Mouse (Mus musculus): Measurements from ENCODE around the gene Fbxo6. TPM values are rescaled to one million over a fixed set of nuclear protein-coding genes. Genes with fewer than 3 reads are reported as not detected.

The Fbxo6 gene
- polyA plus RNA-seq, 1 experiment from 2014 or later = 13.9 TPM

DNA sequence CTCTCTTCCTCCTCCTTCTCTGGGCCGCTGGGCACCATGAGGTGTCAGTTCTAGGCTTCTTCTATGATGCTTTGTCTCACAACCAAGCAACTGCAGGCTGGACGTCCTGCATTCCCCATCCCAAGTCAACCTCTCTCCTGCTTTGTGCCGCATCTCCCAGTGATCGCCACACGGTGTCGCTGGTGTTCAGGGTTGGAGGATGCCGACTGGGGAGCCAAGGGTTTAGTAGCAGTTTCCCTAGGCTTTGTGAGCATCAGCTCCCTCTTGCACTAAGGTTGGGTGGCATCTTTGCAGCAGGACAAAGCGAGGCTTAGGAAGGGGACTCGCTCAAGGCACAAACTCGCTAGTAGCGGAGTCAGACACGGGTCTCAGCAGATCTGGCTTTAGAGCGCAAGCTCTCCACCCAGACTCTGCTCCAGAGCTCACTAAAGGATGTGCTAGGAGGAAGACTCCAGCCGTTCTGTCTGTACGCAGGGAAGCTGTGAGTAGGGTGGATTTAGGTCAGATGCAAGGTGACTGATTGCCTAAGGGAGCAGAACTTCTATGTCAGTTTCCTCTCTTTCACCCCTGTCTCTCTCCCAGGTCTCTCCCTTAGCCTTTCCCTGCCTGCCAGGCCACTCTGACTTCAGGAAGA is 37.1 kb downstream of the Fbxo6 start:
- Histone ChIP-seq H3K4me3 (ENCODE audit: low read depth, low read length) (no peak overlapping the region), H3K27ac (ENCODE audit: low read depth, low read length) (no peak overlapping the region), H3K9me3 (ENCODE audit: control insufficient read depth, low read length) (no peaks in the 10 kb centered on the region), H3K36me3 (ENCODE audit: control insufficient read depth, insufficient read depth, low read length) (no peaks in the 10 kb centered on the region), H3K4me2 (ENCODE audit: low read depth) (no peak overlapping the region), H3K4me1 (ENCODE audit: control insufficient read depth, insufficient read depth, low read length) (peaks cover 2% of the 10 kb centered on the region; the same call in 1 of the 2 replicates), H3K27me3 (ENCODE audit: control insufficient read depth, insufficient read depth, low read length) (no peaks in the 10 kb centered on the region), H3K9ac (ENCODE audit: low read length) (no peak overlapping the region)
- WGBS = 5% methylated on average over 15 of the region's 15 CpGs
- ATAC-seq (ENCODE audit: insufficient read depth, low FRiP score, low TSS enrichment) (peak; percentile 70), DNase-seq (ENCODE audit: low spot score) (peak; percentile 93)

GRCm38 (mm10) chr4:148112519-148112918 is 39.4 kb downstream of the Fbxo6 start:
- no peaks in the 10 kb centered on the region for H3K36me3 ChIP-seq (ENCODE audit: control insufficient read depth, insufficient read depth, low read length)
- 88% methylated on average over 12 of the region's 12 CpGs for WGBS
- H3K27me3 ChIP-seq (ENCODE audit: control insufficient read depth, insufficient read depth, low read length) = no peaks in the 10 kb centered on the region
- H3K27ac ChIP-seq (ENCODE audit: low read depth, low read length) = no peak overlapping the region
- no peak overlapping the region for H3K4me2 ChIP-seq (ENCODE audit: low read depth)
- DNase-seq (ENCODE audit: low spot score) (no peak), ATAC-seq (ENCODE audit: insufficient read depth, low FRiP score, low TSS enrichment) (no peak)
- H3K9ac ChIP-seq (ENCODE audit: low read length) = no peak overlapping the region
- peaks cover 12% of the 10 kb centered on the region for H3K4me1 ChIP-seq (ENCODE audit: control insufficient read depth, insufficient read depth, low read length)
- no peak overlapping the region for H3K4me3 ChIP-seq (ENCODE audit: low read depth, low read length)
- H3K9me3 ChIP-seq (ENCODE audit: control insufficient read depth, low read length) = no peaks in the 10 kb centered on the region

- DNase-seq (ENCODE audit: low spot score) (no peak), ATAC-seq (ENCODE audit: insufficient read depth, low FRiP score, low TSS enrichment) (no peak)
- Histone ChIP-seq H3K9ac (ENCODE audit: low read length) (no peak overlapping the region), H3K36me3 (ENCODE audit: control insufficient read depth, insufficient read depth, low read length) (no peaks in the 10 kb centered on the region), H3K4me2 (ENCODE audit: low read depth) (no peak overlapping the region), H3K4me3 (ENCODE audit: low read depth, low read length) (no peak overlapping the region), H3K4me1 (ENCODE audit: control insufficient read depth, insufficient read depth, low read length) (peaks cover 10% of the 10 kb centered on the region), H3K27ac (ENCODE audit: low read depth, low read length) (no peak overlapping the region), H3K9me3 (ENCODE audit: control insufficient read depth, low read length) (no peaks in the 10 kb centered on the region), H3K27me3 (ENCODE audit: control insufficient read depth, insufficient read depth, low read length) (no peaks in the 10 kb centered on the region)
- 94% methylated on average over 5 of the region's 5 CpGs for WGBS
Measured at GRCm38 (mm10) chr4:148109215-148109614, 42.7 kb downstream of the Fbxo6 start.

GRCm38 (mm10) chr4:148108565-148109100 is 43.3 kb downstream of the Fbxo6 start:
- Histone ChIP-seq H3K27me3 (ENCODE audit: control insufficient read depth, insufficient read depth, low read length) (no peaks in the 10 kb centered on the region), H3K36me3 (ENCODE audit: control insufficient read depth, insufficient read depth, low read length) (no peaks in the 10 kb centered on the region), H3K9me3 (ENCODE audit: control insufficient read depth, low read length) (no peaks in the 10 kb centered on the region), H3K4me1 (ENCODE audit: control insufficient read depth, insufficient read depth, low read length) (peaks cover 10% of the 10 kb centered on the region), H3K4me3 (ENCODE audit: low read depth, low read length) (no peak overlapping the region), H3K27ac (ENCODE audit: low read depth, low read length) (no peak overlapping the region), H3K4me2 (ENCODE audit: low read depth) (no peak overlapping the region), H3K9ac (ENCODE audit: low read length) (no peak overlapping the region)
- DNase-seq (ENCODE audit: low spot score) = no peak
- no peak for ATAC-seq (ENCODE audit: insufficient read depth, low FRiP score, low TSS enrichment)
- 57% methylated on average over 7 of the region's 7 CpGs for WGBS

DNA sequence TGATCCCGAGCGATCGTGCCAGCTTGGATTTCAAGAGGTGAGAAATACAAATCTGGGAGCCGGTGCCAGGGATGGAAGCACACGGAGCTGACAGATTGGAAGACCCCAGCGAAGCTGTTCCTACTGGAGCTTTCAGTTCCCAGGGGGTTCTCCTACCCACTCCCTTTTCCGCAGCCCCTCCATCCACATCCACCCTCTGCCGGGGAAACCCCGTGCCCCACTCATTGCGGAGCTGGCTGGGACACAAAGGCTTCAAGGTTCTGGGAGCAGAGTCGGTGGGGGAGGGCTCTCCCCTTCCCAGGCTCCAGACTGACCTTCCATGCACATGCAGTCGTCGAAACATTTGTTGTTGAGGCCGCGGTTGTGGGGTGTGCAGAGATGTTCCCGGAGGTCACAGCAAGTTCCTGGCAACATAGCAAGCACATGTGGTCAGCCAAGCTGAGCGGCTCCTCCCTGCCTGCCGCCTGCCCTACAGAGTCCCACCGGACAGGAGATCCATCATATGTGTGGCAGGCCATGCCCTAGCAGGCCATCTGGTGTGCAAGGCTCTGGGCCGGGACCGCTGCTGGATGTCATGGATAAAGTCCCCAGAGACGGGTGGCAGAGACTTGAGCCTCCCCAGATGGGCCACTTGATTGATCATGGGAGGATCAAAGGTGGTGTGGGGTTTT is 44.2 kb downstream of the Fbxo6 start:
- Histone ChIP-seq H3K27me3 (ENCODE audit: control insufficient read depth, insufficient read depth, low read length) (no peaks in the 10 kb centered on the region), H3K9me3 (ENCODE audit: control insufficient read depth, low read length) (no peaks in the 10 kb centered on the region), H3K4me2 (ENCODE audit: low read depth) (peak overlapping the region; percentile 18; the same call in 1 of the 2 replicates), H3K4me1 (ENCODE audit: control insufficient read depth, insufficient read depth, low read length) (peaks cover 10% of the 10 kb centered on the region), H3K9ac (ENCODE audit: low read length) (peak overlapping the region; percentile 27), H3K36me3 (ENCODE audit: control insufficient read depth, insufficient read depth, low read length) (no peaks in the 10 kb centered on the region), H3K4me3 (ENCODE audit: low read depth, low read length) (no peak overlapping the region), H3K27ac (ENCODE audit: low read depth, low read length) (peak overlapping the region; percentile 79)
- ATAC-seq (ENCODE audit: insufficient read depth, low FRiP score, low TSS enrichment) (peak; percentile 57; the same call in 1 of the 2 replicates), DNase-seq (ENCODE audit: low spot score) (peak; percentile 62)
- 33% methylated on average over 22 of the region's 22 CpGs for WGBS

DNA sequence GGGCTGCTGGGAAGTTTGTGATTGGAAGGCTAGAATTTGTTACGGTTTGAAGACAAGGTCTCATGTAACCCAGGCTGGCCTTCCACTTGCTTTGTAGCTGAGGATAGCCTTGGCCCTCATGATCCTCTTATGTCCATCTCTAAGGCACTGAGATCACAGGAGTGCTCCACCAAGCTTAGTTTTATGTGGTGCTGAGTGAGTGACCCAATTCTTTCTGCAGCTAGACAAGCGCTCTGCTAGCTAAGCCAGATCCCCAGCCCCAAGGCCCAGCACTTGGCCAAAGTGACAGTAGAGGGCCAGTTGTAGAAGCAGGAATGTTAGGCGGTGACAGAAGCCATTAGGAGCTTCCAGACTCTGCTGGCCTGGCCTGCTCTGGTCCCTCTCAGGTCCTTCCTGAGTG is 47.8 kb downstream of the Fbxo6 start:
- Histone ChIP-seq H3K9me3 (ENCODE audit: control insufficient read depth, low read length) (no peaks in the 10 kb centered on the region), H3K4me1 (ENCODE audit: control insufficient read depth, insufficient read depth, low read length) (peaks cover 16% of the 10 kb centered on the region), H3K27ac (ENCODE audit: low read depth, low read length) (no peak overlapping the region), H3K9ac (ENCODE audit: low read length) (no peak overlapping the region), H3K27me3 (ENCODE audit: control insufficient read depth, insufficient read depth, low read length) (no peaks in the 10 kb centered on the region), H3K4me3 (ENCODE audit: low read depth, low read length) (no peak overlapping the region), H3K4me2 (ENCODE audit: low read depth) (no peak overlapping the region), H3K36me3 (ENCODE audit: control insufficient read depth, insufficient read depth, low read length) (no peaks in the 10 kb centered on the region; the same call in 1 of the 2 replicates)
- ATAC-seq (ENCODE audit: insufficient read depth, low FRiP score, low TSS enrichment) (no peak), DNase-seq (ENCODE audit: low spot score) (no peak)
- 79% methylated on average over 3 of the region's 3 CpGs for WGBS

DNA sequence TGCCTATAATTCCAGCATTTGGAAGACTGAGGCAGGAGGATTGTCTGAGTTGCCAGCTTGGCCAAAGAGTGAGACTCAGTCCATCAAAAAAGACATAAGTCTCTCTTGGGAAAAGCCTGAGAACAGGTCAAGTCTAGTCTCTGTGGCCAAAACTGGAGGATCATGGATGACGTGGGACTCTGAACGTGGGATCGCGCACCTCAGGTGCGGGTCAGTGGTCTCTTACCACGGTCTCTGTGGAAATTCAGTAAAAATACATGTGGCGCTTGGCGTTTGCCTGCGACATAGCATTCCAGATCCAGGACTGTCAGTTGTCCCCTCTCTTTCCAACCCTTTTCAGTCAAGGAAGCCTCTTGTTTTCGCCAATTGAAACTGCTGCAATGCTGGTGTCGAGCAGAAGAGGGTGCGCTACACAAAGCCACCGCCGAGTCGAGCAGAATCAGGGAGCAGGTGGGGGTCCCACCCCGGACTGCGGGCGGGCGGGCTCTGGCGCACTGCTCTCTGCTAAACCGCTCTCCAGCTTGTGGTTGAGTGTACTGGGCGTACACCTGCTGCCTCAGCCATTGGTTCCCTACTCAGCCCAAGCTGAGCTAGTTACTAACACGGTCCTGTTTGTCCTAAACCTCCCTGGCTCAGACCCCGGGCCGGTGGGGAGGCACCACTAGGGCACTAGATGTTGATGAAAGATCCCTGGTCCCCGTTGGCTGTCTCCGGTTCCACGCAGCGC is 50.0 kb downstream of the Fbxo6 start:
- WGBS = 18% methylated on average over 29 of the region's 29 CpGs
- H3K4me3 ChIP-seq (ENCODE audit: low read depth, low read length) = no peak overlapping the region
- peak overlapping the region; percentile 50 for H3K9ac ChIP-seq (ENCODE audit: low read length)
- H3K27me3 ChIP-seq (ENCODE audit: control insufficient read depth, insufficient read depth, low read length) = no peaks in the 10 kb centered on the region
- H3K9me3 ChIP-seq (ENCODE audit: control insufficient read depth, low read length) = no peaks in the 10 kb centered on the region
- H3K36me3 ChIP-seq (ENCODE audit: control insufficient read depth, insufficient read depth, low read length) = no peaks in the 10 kb centered on the region; the same call in 1 of the 2 replicates
- ATAC-seq (ENCODE audit: insufficient read depth, low FRiP score, low TSS enrichment) (peak; percentile 82), DNase-seq (ENCODE audit: low spot score) (peak; percentile 72)
- H3K27ac ChIP-seq (ENCODE audit: low read depth, low read length) = 0 out of 2 replicates have a peak overlapping the region, but pooled peaks have one; percentile 3
- 0 out of 2 replicates have a peak, but pooled peaks cover 6% of the 10 kb centered on the region for H3K4me1 ChIP-seq (ENCODE audit: control insufficient read depth, insufficient read depth, low read length)
- peak overlapping the region; percentile 36 for H3K4me2 ChIP-seq (ENCODE audit: low read depth)

GRCm38 (mm10) chr4:148098666-148099065 is 53.3 kb downstream of the Fbxo6 start:
- H3K9me3 ChIP-seq (ENCODE audit: control insufficient read depth, low read length) = no peaks in the 10 kb centered on the region
- no peak overlapping the region for H3K4me3 ChIP-seq (ENCODE audit: low read depth, low read length)
- no peak overlapping the region for H3K9ac ChIP-seq (ENCODE audit: low read length)
- H3K4me1 ChIP-seq (ENCODE audit: control insufficient read depth, insufficient read depth, low read length) = 0 out of 2 replicates have a peak, but pooled peaks cover 6% of the 10 kb centered on the region
- no peak for ATAC-seq (ENCODE audit: insufficient read depth, low FRiP score, low TSS enrichment)
- no peaks in the 10 kb centered on the region for H3K27me3 ChIP-seq (ENCODE audit: control insufficient read depth, insufficient read depth, low read length)
- no peak overlapping the region for H3K27ac ChIP-seq (ENCODE audit: low read depth, low read length)
- no peak overlapping the region for H3K4me2 ChIP-seq (ENCODE audit: low read depth)
- no peaks in the 10 kb centered on the region; the same call in 1 of the 2 replicates for H3K36me3 ChIP-seq (ENCODE audit: control insufficient read depth, insufficient read depth, low read length)
- DNase-seq (ENCODE audit: low spot score) = no peak
- 80% methylated on average over 3 of the region's 3 CpGs for WGBS
